Mouse (Mus musculus): ENCODE data around the gene Gm21861. TPM values are rescaled to one million over a fixed set of nuclear protein-coding genes. Genes with fewer than 3 reads are reported as not detected.

Gene Gm21861
- not detected for polyA plus RNA-seq (2014; fragmentation: Illumina TruSeq; extraction: RNeasy Lipid Tissue Mini Kit (QIAGEN cat#74804); ENCODE audit: low read depth, low replicate concordance)

DNA sequence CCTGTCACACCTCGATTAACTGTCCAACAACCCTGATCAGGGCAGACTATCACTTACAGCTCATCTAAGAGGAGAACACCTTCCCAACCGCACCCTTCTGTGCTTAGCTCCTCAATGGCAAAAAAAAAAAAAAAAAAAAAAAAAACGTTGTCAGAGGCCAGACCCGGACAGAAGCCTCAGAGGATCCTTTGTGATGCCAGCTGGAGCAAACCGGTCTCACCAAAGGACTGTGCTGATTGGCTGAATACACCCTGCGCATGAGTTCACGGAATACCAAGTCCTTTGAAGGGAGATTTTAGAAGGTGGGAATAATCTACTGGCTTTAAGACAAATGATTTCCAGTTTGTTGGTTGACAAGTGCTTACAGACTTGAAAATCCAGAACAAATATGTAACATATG, at the start of gene Gm21861:
TSS of gene Gm21861 (minus strand) at position 101 of the 400 bp plus-strand sequence.

